Mouse (Mus musculus) liver, embryonic 14.5 days (tissue): ENCODE data around the gene Mrps18c.

Source experiments
- CTCF ChIP-seq: IDR thresholded peaks from 2 replicates; pipeline ENCODE4 v1.5.1; 2016; ENCODE audit warnings: antibody characterized with exemption, low read depth, control low read depth
- EP300 ChIP-seq: IDR thresholded peaks from 2 replicates; pipeline ENCODE4 v1.6.1; 2016; ENCODE audit warnings: antibody characterized with exemption, low read depth

DNA sequence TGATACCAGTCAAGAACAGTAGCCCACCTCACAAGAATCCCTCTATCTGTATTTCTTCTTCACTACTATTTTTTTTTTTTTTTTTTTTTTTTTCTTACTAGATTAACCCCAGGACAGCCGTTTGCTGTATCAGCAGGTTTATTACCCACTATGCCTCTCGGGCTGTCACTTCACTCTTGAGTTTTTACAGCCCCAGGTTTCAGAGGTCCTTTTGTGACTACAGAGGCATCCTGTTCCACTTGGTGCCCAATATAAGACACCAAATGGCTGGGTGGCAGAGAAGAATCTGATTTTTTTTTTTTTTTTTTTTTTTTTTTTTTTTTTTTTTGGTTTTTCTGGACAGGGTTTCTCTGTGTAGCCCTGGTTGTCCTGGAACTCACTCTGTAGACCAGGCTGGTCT lies 48.7 kb downstream of the Mrps18c start:
- TF ChIP-seq CTCF: no peak
- no peak for TF ChIP-seq EP300
